Mouse (Mus musculus): ENCODE data around the gene Prr7. TPM values are rescaled to one million over a fixed set of nuclear protein-coding genes. Genes with fewer than 3 reads are reported as not detected.

The Prr7 gene
- polyA plus RNA-seq, 1 experiment from 2014 or later = 0.30 TPM

DNA sequence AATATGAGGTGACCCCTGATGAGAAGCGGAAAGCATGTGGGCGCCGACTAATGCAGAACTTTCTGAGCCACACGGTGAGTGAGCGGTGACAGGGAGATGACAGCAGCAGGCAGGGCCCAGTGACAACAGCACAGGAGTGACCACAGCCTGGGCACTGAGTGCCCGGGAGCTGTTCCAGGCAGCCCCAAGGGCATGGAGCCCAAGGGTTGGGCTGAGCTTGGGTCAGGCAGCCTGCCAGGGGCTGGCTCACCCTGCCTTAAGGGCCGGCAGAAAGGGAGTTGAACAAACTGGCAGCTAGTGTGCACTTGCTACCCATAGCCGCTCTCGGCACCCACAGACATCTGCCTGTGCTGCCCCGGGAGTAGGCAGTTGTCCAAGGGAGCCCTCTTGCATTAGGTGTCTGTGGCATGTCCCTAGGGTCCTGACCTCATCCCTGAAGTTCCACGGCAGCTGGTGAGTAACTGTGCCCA, 13.5 kb upstream of the Prr7 start:
- Histone ChIP-seq H3K4me1 (ENCODE audit: control insufficient read depth in 2 of 2, insufficient read depth in 2 of 2, low read length in 2 of 2) (peaks cover 4 to 23% of the 10 kb centered on the region in 2 experiments), H3K9ac (ENCODE audit: low read length) (no peak overlapping the region), H3K4me3 (ENCODE audit: control insufficient read depth in 1 of 2, insufficient read depth in 1 of 2, low read depth in 1 of 2, low read length in 2 of 2) (no peak overlapping the region), H3K27me3 (ENCODE audit: control insufficient read depth, insufficient read depth, low read length) (no peaks in the 10 kb centered on the region), H3K4me2 (ENCODE audit: low read length) (no peak overlapping the region), H3K9me3 (ENCODE audit: control insufficient read depth, low read length) (no peaks in the 10 kb centered on the region), H3K36me3 (ENCODE audit: control insufficient read depth, insufficient read depth, low read length) (peaks cover 60% of the 10 kb centered on the region), H3K27ac (replicated peaks in 1 of 2; ENCODE audit: control insufficient read depth in 1 of 2, insufficient read depth in 1 of 2, low read depth in 2 of 2, low read length in 2 of 2) (0 out of 4 replicates have a peak overlapping the region, but pooled peaks of 1 of the 2 experiments have one; percentile 14)
- ATAC-seq (ENCODE audit: insufficient number of reproducible peaks, insufficient read depth, low FRiP score, low read depth) = no peak; the same call in 1 of the 2 replicates
- 72% methylated on average over 11 of the region's 11 CpGs for WGBS

DNA sequence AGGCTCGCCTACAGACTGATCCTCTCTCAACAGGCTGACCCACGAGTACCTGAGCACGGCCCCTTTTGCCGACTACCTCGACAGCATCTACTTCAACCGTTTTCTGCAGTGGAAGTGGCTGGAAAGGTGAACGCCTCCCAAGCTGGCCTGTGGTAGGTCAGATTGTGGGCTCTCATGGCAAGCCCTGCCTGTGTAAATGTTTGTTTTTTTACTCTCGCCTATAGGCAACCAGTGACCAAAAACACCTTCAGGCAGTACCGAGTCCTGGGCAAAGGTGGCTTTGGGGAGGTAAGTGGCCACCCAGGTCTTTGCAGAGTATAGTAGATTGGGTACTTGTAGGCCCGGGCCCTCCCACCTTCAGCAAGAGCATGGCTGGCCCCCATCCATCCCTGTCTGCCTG, 12.8 kb upstream of the Prr7 start:
- H3K9me3 ChIP-seq (ENCODE audit: control insufficient read depth, low read length) = no peaks in the 10 kb centered on the region

DNA sequence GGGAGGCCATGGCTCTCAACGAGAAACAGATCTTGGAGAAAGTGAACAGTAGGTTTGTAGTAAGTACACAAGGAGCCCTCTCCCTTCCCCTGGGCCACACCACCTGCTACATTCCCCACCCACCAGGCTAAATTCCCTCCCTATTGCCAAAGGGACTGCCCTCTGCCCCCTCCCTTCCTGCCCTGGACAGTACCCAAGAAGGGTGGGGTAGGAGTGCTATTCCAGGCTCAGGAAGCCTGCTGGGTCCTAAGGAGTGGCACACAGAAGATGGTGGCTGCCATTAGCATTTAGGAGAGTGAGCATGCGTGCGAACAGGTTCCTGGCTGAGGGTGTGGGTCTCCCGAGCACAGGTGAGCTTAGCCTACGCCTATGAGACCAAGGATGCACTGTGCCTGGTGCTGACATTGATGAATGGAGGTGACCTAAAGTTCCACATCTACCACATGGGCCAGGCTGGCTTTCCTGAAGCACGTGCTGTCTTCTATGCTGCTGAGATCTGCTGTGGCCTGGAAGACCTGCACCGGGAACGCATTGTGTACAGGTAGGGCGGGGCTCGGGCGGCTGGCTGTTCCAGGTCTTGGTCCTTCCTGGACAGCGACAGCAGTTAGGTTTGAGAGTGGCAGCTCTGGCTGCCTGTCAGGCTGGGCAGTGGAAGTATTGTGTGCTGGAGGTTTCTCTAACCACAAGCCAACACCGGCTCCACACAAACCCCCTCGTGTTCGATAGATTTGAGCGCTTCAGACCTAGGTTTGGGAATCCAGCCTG, 12.1 kb upstream of the Prr7 start:
- H3K4me3 ChIP-seq (ENCODE audit: control insufficient read depth in 1 of 2, insufficient read depth in 1 of 2, low read depth in 1 of 2, low read length in 2 of 2) = no peak overlapping the region
- no peak overlapping the region for H3K9ac ChIP-seq (ENCODE audit: low read length)
- no peaks in the 10 kb centered on the region for H3K27me3 ChIP-seq (ENCODE audit: control insufficient read depth, insufficient read depth, low read length)
- no peaks in the 10 kb centered on the region for H3K9me3 ChIP-seq (ENCODE audit: control insufficient read depth, low read length)
- no peak overlapping the region for H3K27ac ChIP-seq (replicated peaks in 1 of 2; ENCODE audit: control insufficient read depth in 1 of 2, insufficient read depth in 1 of 2, low read depth in 2 of 2, low read length in 2 of 2)
- WGBS = 93% methylated on average over 16 of the region's 16 CpGs
- ATAC-seq (ENCODE audit: insufficient number of reproducible peaks, insufficient read depth, low FRiP score, low read depth) = no peak
- peaks cover 74% of the 10 kb centered on the region for H3K36me3 ChIP-seq (ENCODE audit: control insufficient read depth, insufficient read depth, low read length)
- no peak overlapping the region for H3K4me2 ChIP-seq (ENCODE audit: low read length)
- H3K4me1 ChIP-seq (ENCODE audit: control insufficient read depth in 2 of 2, insufficient read depth in 2 of 2, low read length in 2 of 2) = peaks cover 0 to 11% of the 10 kb centered on the region in 2 experiments; a peak in 2 of 4 replicates

More for the DNA sequence above, 12.8 kb upstream of the Prr7 start:
- Histone ChIP-seq H3K4me1 (ENCODE audit: control insufficient read depth in 2 of 2, insufficient read depth in 2 of 2, low read length in 2 of 2) (peaks cover 4 to 17% of the 10 kb centered on the region in 2 experiments), H3K9ac (ENCODE audit: low read length) (no peak overlapping the region), H3K27me3 (ENCODE audit: control insufficient read depth, insufficient read depth, low read length) (no peaks in the 10 kb centered on the region), H3K36me3 (ENCODE audit: control insufficient read depth, insufficient read depth, low read length) (peaks cover 67% of the 10 kb centered on the region), H3K4me2 (ENCODE audit: low read length) (no peak overlapping the region), H3K4me3 (ENCODE audit: control insufficient read depth in 1 of 2, insufficient read depth in 1 of 2, low read depth in 1 of 2, low read length in 2 of 2) (no peak overlapping the region), H3K27ac (replicated peaks in 1 of 2; ENCODE audit: control insufficient read depth in 1 of 2, insufficient read depth in 1 of 2, low read depth in 2 of 2, low read length in 2 of 2) (no peak overlapping the region)
- no peak for ATAC-seq (ENCODE audit: insufficient number of reproducible peaks, insufficient read depth, low FRiP score, low read depth)
- WGBS = 91% methylated on average over 10 of the region's 10 CpGs

DNA sequence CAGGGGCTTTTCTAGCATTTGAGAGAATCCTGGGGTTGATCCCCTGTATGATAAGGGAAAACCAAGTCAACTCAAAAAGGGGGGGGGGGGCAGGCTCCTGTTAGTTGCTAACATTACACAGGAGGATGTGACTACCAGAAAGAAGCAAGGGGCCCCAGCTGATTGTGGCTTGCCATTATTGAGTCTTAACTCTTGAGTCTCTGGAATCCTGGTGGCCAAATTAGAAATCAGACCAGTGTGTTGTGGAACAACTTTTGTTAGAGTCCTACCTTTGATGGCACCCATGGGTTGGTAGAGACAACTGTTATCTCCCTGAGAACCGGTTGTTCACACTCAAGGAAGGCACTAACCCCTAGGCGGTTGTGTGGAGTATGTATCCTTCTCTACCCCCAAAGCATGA, 1.1 kb upstream of the Prr7 start:
- H3K4me3 ChIP-seq (ENCODE audit: control insufficient read depth in 1 of 2, insufficient read depth in 1 of 2, low read depth in 1 of 2, low read length in 2 of 2) = no peak overlapping the region
- peaks cover 3 to 14% of the 10 kb centered on the region in 2 experiments; a peak in 3 of 4 replicates for H3K4me1 ChIP-seq (ENCODE audit: control insufficient read depth in 2 of 2, insufficient read depth in 2 of 2, low read length in 2 of 2)
- H3K9me3 ChIP-seq (ENCODE audit: control insufficient read depth, low read length) = no peaks in the 10 kb centered on the region
- no peak overlapping the region for H3K4me2 ChIP-seq (ENCODE audit: low read length)
- peaks cover 42% of the 10 kb centered on the region for H3K36me3 ChIP-seq (ENCODE audit: control insufficient read depth, insufficient read depth, low read length)
- H3K27ac ChIP-seq (replicated peaks in 1 of 2; ENCODE audit: control insufficient read depth in 1 of 2, insufficient read depth in 1 of 2, low read depth in 2 of 2, low read length in 2 of 2) = no peak overlapping the region
- H3K27me3 ChIP-seq (ENCODE audit: control insufficient read depth, insufficient read depth, low read length) = peaks cover 17% of the 10 kb centered on the region
- 51% methylated on average over 2 of the region's 2 CpGs for WGBS
- no peak for ATAC-seq (ENCODE audit: insufficient number of reproducible peaks, insufficient read depth, low FRiP score, low read depth)
- H3K9ac ChIP-seq (ENCODE audit: low read length) = no peak overlapping the region

DNA sequence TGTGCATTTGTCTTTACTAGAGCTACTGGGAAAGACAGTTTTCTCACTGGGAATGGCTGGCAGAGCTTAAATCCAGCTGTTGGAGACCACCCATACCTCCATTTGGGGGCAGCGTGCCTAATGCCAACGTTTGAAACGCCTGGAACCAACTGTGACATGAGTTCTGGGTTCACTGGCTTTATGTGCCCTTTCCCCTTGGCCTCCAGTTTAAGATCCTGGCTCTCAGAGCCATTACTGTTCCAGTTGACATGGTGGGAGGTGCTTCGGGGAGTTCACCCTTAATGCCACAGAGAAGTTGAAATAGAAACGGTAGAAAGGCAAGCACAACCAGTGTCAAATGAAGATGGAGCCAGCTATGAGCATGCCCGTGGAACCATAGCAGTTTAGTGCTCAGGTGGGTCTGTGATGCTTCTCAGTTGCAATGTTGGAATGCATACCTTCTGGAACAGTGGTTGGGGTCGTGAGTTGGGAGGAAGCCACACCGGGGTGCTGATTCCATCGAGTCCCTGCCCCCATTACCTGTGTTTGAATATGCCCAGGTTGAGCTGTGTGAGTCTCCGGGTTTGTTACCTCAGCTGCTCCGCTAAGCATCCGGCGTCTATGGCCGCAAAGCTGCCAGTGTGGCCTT, 554 bp upstream of the Prr7 start:
- Histone ChIP-seq H3K4me2 (ENCODE audit: low read length) (peak overlapping the region; percentile 98), H3K4me3 (ENCODE audit: control insufficient read depth in 1 of 2, insufficient read depth in 1 of 2, low read depth in 1 of 2, low read length in 2 of 2) (peak overlapping the region; percentile 57 to 61), H3K9ac (ENCODE audit: low read length) (peak overlapping the region; percentile 76), H3K9me3 (ENCODE audit: control insufficient read depth, low read length) (no peaks in the 10 kb centered on the region), H3K27me3 (ENCODE audit: control insufficient read depth, insufficient read depth, low read length) (peaks cover 17% of the 10 kb centered on the region), H3K36me3 (ENCODE audit: control insufficient read depth, insufficient read depth, low read length) (peaks cover 37% of the 10 kb centered on the region), H3K27ac (replicated peaks in 1 of 2; ENCODE audit: control insufficient read depth in 1 of 2, insufficient read depth in 1 of 2, low read depth in 2 of 2, low read length in 2 of 2) (no peak overlapping the region), H3K4me1 (ENCODE audit: control insufficient read depth in 2 of 2, insufficient read depth in 2 of 2, low read length in 2 of 2) (peaks cover 3 to 14% of the 10 kb centered on the region in 2 experiments; a peak in 3 of 4 replicates)
- 16% methylated on average over 14 of the region's 14 CpGs for WGBS
- no peak for ATAC-seq (ENCODE audit: insufficient number of reproducible peaks, insufficient read depth, low FRiP score, low read depth)

DNA sequence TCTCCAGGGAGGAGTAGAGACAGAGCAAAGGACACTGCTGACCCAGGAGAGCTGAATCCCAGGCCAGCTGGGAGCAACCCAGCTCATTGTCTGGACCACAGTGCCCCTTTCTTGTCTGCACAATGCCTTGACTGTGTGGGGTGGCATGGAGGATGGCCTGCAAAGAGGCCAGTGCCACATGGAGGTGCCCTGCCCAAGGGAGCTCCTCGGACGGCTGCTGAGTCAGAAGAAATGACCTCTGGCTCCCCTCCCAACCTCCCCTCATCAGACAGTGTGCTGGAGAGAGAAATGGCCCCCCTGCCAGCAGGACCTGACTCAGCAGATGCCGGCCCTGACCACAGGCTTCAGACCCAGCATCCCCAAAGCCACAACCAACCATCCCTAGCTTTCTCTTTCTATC, 1.1 kb downstream of the Prr7 start:
- H3K9ac ChIP-seq (ENCODE audit: low read length) = no peak overlapping the region
- no peaks in the 10 kb centered on the region for H3K9me3 ChIP-seq (ENCODE audit: control insufficient read depth, low read length)
- peaks cover 20% of the 10 kb centered on the region for H3K36me3 ChIP-seq (ENCODE audit: control insufficient read depth, insufficient read depth, low read length)
- H3K4me2 ChIP-seq (ENCODE audit: low read length) = no peak overlapping the region
- H3K27me3 ChIP-seq (ENCODE audit: control insufficient read depth, insufficient read depth, low read length) = peaks cover 33% of the 10 kb centered on the region
- peaks cover 3 to 14% of the 10 kb centered on the region in 2 experiments; a peak in 3 of 4 replicates for H3K4me1 ChIP-seq (ENCODE audit: control insufficient read depth in 2 of 2, insufficient read depth in 2 of 2, low read length in 2 of 2)
- H3K27ac ChIP-seq (replicated peaks in 1 of 2; ENCODE audit: control insufficient read depth in 1 of 2, insufficient read depth in 1 of 2, low read depth in 2 of 2, low read length in 2 of 2) = no peak overlapping the region
- no peak overlapping the region for H3K4me3 ChIP-seq (ENCODE audit: control insufficient read depth in 1 of 2, insufficient read depth in 1 of 2, low read depth in 1 of 2, low read length in 2 of 2)
- 29% methylated on average over 3 of the region's 3 CpGs for WGBS
- no peak for ATAC-seq (ENCODE audit: insufficient number of reproducible peaks, insufficient read depth, low FRiP score, low read depth)

DNA sequence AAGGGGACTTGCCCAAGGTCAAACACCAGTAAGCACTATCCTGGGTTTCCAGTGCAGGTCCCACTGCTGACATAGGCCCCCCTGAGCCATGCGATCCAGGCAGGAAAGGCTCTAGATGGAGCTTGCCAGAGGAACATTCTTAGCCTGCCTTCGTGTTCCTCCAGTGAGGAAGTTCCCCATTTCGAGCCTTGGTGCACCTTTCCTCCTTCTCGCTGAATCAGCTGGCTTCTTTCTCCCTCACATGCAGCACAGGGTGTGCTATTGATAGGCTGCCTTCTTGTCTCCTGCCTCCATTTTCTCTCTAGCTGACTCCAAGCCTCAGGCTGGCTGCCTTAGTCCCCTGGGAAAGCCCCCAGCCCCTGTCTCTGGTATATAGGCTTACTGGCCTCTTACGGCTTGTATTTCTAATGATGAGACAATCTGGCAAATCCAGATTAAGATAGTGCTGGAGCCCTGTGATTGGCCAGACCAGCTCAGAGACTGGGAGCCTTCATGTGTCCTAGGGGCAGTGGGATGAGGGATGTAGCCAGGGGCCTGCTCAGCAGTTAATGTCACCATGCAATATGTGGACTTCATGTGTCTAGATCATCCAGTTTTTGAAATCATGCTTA, 1.9 kb downstream of the Prr7 start:
- H3K9ac ChIP-seq (ENCODE audit: low read length) = no peak overlapping the region
- H3K9me3 ChIP-seq (ENCODE audit: control insufficient read depth, low read length) = no peaks in the 10 kb centered on the region
- 63% methylated on average over 5 of the region's 5 CpGs for WGBS
- peaks cover 40% of the 10 kb centered on the region for H3K27me3 ChIP-seq (ENCODE audit: control insufficient read depth, insufficient read depth, low read length)
- peaks cover 3 to 17% of the 10 kb centered on the region in 2 experiments; a peak in 3 of 4 replicates for H3K4me1 ChIP-seq (ENCODE audit: control insufficient read depth in 2 of 2, insufficient read depth in 2 of 2, low read length in 2 of 2)
- H3K27ac ChIP-seq (replicated peaks in 1 of 2; ENCODE audit: control insufficient read depth in 1 of 2, insufficient read depth in 1 of 2, low read depth in 2 of 2, low read length in 2 of 2) = no peak overlapping the region
- ATAC-seq (ENCODE audit: insufficient number of reproducible peaks, insufficient read depth, low FRiP score, low read depth) = no peak
- peaks cover 13% of the 10 kb centered on the region for H3K36me3 ChIP-seq (ENCODE audit: control insufficient read depth, insufficient read depth, low read length)
- H3K4me2 ChIP-seq (ENCODE audit: low read length) = no peak overlapping the region
- H3K4me3 ChIP-seq (ENCODE audit: control insufficient read depth in 1 of 2, insufficient read depth in 1 of 2, low read depth in 1 of 2, low read length in 2 of 2) = no peak overlapping the region
